Mouse (Mus musculus): Measurements from ENCODE around the gene Hpgd. TPM values are rescaled to one million over a fixed set of nuclear protein-coding genes. Genes with fewer than 3 reads are reported as not detected.
"Not testable (repeated sequence)": the region's sequence is repeated elsewhere in the genome, so short reads cannot be mapped to it uniquely, and the experiment has no call there.

Hpgd gene
- 8.4 and 10.4 TPM in 2 replicates for polyA plus RNA-seq (2014; fragmentation: Nextera tagmentation; extraction: Ambion mirVana)

- no peaks in the 10 kb centered on the region for H3K36me3 ChIP-seq (ENCODE audit: control insufficient read depth, insufficient read depth, low read length)
- H3K4me1 ChIP-seq (replicated peaks; ENCODE audit: control insufficient read depth, insufficient read depth, low read length): peaks cover 10% of the 10 kb centered on the region
- no peak within 1 kb of the TSS for H3K27ac ChIP-seq (ENCODE audit: low read depth, low read length)
- no peaks in the 10 kb centered on the region for H3K9me3 ChIP-seq (ENCODE audit: control insufficient read depth, low read length)
- peak; percentile 78 for DNase-seq (ENCODE audit: low spot score)
- H3K4me2 ChIP-seq (ENCODE audit: low read depth, low read length, severe bottlenecking): peak within 1 kb of the TSS; percentile 71
- H3K27me3 ChIP-seq (ENCODE audit: control insufficient read depth, insufficient read depth, low read length): peaks cover 2% of the 10 kb centered on the region; the same call in 1 of the 2 replicates
- WGBS: under 1% methylated on average over 32 of the region's 33 CpGs
- peak within 1 kb of the TSS; percentile 46 for H3K4me3 ChIP-seq (ENCODE audit: low read depth, low read length)
- ATAC-seq (replicated peaks; ENCODE audit: low FRiP score): peak; percentile 88
- peak within 1 kb of the TSS; percentile 44 for H3K9ac ChIP-seq (ENCODE audit: low read length)
Measured at GRCm38 (mm10) chr8:56294373-56294877, at the start of gene Hpgd. Gene Hpgd, plus strand, starts transcription at chr8:56294585.

- 64% methylated on average over 3 of the region's 3 CpGs for WGBS
- not testable (repeated sequence) for H3K4me1 ChIP-seq (replicated peaks; ENCODE audit: control insufficient read depth, insufficient read depth, low read length); H3K4me2 ChIP-seq (ENCODE audit: low read depth, low read length, severe bottlenecking); H3K9ac ChIP-seq (ENCODE audit: low read length); ATAC-seq (replicated peaks; ENCODE audit: low FRiP score); H3K27ac ChIP-seq (ENCODE audit: low read depth, low read length); H3K36me3 ChIP-seq (ENCODE audit: control insufficient read depth, insufficient read depth, low read length); H3K4me3 ChIP-seq (ENCODE audit: low read depth, low read length); H3K9me3 ChIP-seq (ENCODE audit: control insufficient read depth, low read length); H3K27me3 ChIP-seq (ENCODE audit: control insufficient read depth, insufficient read depth, low read length); DNase-seq (ENCODE audit: low spot score)
Measured at GRCm38 (mm10) chr8:56251728-56252127, 42.7 kb upstream of the Hpgd start.

GRCm38 (mm10) chr8:56252314-56252713 lies 42.1 kb upstream of the Hpgd start:
- ATAC-seq (replicated peaks; ENCODE audit: low FRiP score): no peak
- no peak overlapping the region for H3K4me2 ChIP-seq (ENCODE audit: low read depth, low read length, severe bottlenecking)

GRCm38 (mm10) chr8:56261190-56261589 lies 33.2 kb upstream of the Hpgd start:
- ATAC-seq (replicated peaks; ENCODE audit: low FRiP score) (no peak), DNase-seq (ENCODE audit: low spot score) (no peak)
- no peaks in the 10 kb centered on the region for H3K27me3 ChIP-seq (ENCODE audit: control insufficient read depth, insufficient read depth, low read length)
- H3K4me2 ChIP-seq (ENCODE audit: low read depth, low read length, severe bottlenecking): no peak overlapping the region
- WGBS: 84% methylated on average over 1 of the region's 1 CpGs
- H3K4me1 ChIP-seq (replicated peaks; ENCODE audit: control insufficient read depth, insufficient read depth, low read length): no peaks in the 10 kb centered on the region
- no peaks in the 10 kb centered on the region for H3K9me3 ChIP-seq (ENCODE audit: control insufficient read depth, low read length)
- H3K27ac ChIP-seq (ENCODE audit: low read depth, low read length): no peak overlapping the region
- no peak overlapping the region for H3K4me3 ChIP-seq (ENCODE audit: low read depth, low read length)
- H3K36me3 ChIP-seq (ENCODE audit: control insufficient read depth, insufficient read depth, low read length): no peaks in the 10 kb centered on the region
- H3K9ac ChIP-seq (ENCODE audit: low read length): no peak overlapping the region

More at GRCm38 (mm10) chr8:56252314-56252713, 42.1 kb upstream of the Hpgd start:
- H3K4me3 ChIP-seq (ENCODE audit: low read depth, low read length): no peak overlapping the region
- H3K27ac ChIP-seq (ENCODE audit: low read depth, low read length): no peak overlapping the region
- WGBS: 35% methylated on average over 1 of the region's 1 CpGs
- no peak for DNase-seq (ENCODE audit: low spot score)
- H3K36me3 ChIP-seq (ENCODE audit: control insufficient read depth, insufficient read depth, low read length): no peaks in the 10 kb centered on the region
- no peaks in the 10 kb centered on the region for H3K9me3 ChIP-seq (ENCODE audit: control insufficient read depth, low read length)
- H3K27me3 ChIP-seq (ENCODE audit: control insufficient read depth, insufficient read depth, low read length): no peaks in the 10 kb centered on the region
- no peak overlapping the region for H3K9ac ChIP-seq (ENCODE audit: low read length)
- no peaks in the 10 kb centered on the region for H3K4me1 ChIP-seq (replicated peaks; ENCODE audit: control insufficient read depth, insufficient read depth, low read length)

- no peaks in the 10 kb centered on the region for H3K36me3 ChIP-seq (ENCODE audit: control insufficient read depth, insufficient read depth, low read length)
- H3K27me3 ChIP-seq (ENCODE audit: control insufficient read depth, insufficient read depth, low read length): no peaks in the 10 kb centered on the region
- H3K4me2 ChIP-seq (ENCODE audit: low read depth, low read length, severe bottlenecking): no peak overlapping the region
- ATAC-seq (replicated peaks; ENCODE audit: low FRiP score) (no peak), DNase-seq (ENCODE audit: low spot score) (no peak)
- H3K9me3 ChIP-seq (ENCODE audit: control insufficient read depth, low read length): no peaks in the 10 kb centered on the region
- H3K4me1 ChIP-seq (replicated peaks; ENCODE audit: control insufficient read depth, insufficient read depth, low read length): no peaks in the 10 kb centered on the region
- no peak overlapping the region for H3K9ac ChIP-seq (ENCODE audit: low read length)
- no peak overlapping the region for H3K4me3 ChIP-seq (ENCODE audit: low read depth, low read length)
- H3K27ac ChIP-seq (ENCODE audit: low read depth, low read length): no peak overlapping the region
- 84% methylated on average over 10 of the region's 10 CpGs for WGBS
Measured at GRCm38 (mm10) chr8:56269687-56270663, 24.4 kb upstream of the Hpgd start.

GRCm38 (mm10) chr8:56272934-56273333 lies 21.5 kb upstream of the Hpgd start:
- H3K4me2 ChIP-seq (ENCODE audit: low read depth, low read length, severe bottlenecking): no peak overlapping the region
- H3K36me3 ChIP-seq (ENCODE audit: control insufficient read depth, insufficient read depth, low read length): no peaks in the 10 kb centered on the region
- H3K4me1 ChIP-seq (replicated peaks; ENCODE audit: control insufficient read depth, insufficient read depth, low read length): no peaks in the 10 kb centered on the region
- no peaks in the 10 kb centered on the region for H3K27me3 ChIP-seq (ENCODE audit: control insufficient read depth, insufficient read depth, low read length)
- ATAC-seq (replicated peaks; ENCODE audit: low FRiP score) (no peak), DNase-seq (ENCODE audit: low spot score) (no peak)
- H3K9me3 ChIP-seq (ENCODE audit: control insufficient read depth, low read length): no peaks in the 10 kb centered on the region
- H3K9ac ChIP-seq (ENCODE audit: low read length): no peak overlapping the region
- H3K4me3 ChIP-seq (ENCODE audit: low read depth, low read length): no peak overlapping the region
- no peak overlapping the region for H3K27ac ChIP-seq (ENCODE audit: low read depth, low read length)
- 72% methylated on average over 1 of the region's 1 CpGs for WGBS

- Histone ChIP-seq H3K36me3 (ENCODE audit: control insufficient read depth, insufficient read depth, low read length) (no peaks in the 10 kb centered on the region), H3K4me2 (ENCODE audit: low read depth, low read length, severe bottlenecking) (no peak overlapping the region), H3K9me3 (ENCODE audit: control insufficient read depth, low read length) (no peaks in the 10 kb centered on the region), H3K4me3 (ENCODE audit: low read depth, low read length) (no peak overlapping the region), H3K4me1 (replicated peaks; ENCODE audit: control insufficient read depth, insufficient read depth, low read length) (no peaks in the 10 kb centered on the region), H3K27me3 (ENCODE audit: control insufficient read depth, insufficient read depth, low read length) (no peaks in the 10 kb centered on the region), H3K27ac (ENCODE audit: low read depth, low read length) (no peak overlapping the region), H3K9ac (ENCODE audit: low read length) (no peak overlapping the region)
- ATAC-seq (replicated peaks; ENCODE audit: low FRiP score) (no peak), DNase-seq (ENCODE audit: low spot score) (no peak)
Measured at GRCm38 (mm10) chr8:56275316-56275715, 19.1 kb upstream of the Hpgd start.

GRCm38 (mm10) chr8:56277810-56278528 lies 16.4 kb upstream of the Hpgd start:
- Histone ChIP-seq H3K27me3 (ENCODE audit: control insufficient read depth, insufficient read depth, low read length) (no peaks in the 10 kb centered on the region), H3K4me2 (ENCODE audit: low read depth, low read length, severe bottlenecking) (no peak overlapping the region), H3K4me3 (ENCODE audit: low read depth, low read length) (no peak overlapping the region), H3K9ac (ENCODE audit: low read length) (no peak overlapping the region), H3K4me1 (replicated peaks; ENCODE audit: control insufficient read depth, insufficient read depth, low read length) (no peaks in the 10 kb centered on the region), H3K36me3 (ENCODE audit: control insufficient read depth, insufficient read depth, low read length) (no peaks in the 10 kb centered on the region), H3K9me3 (ENCODE audit: control insufficient read depth, low read length) (no peaks in the 10 kb centered on the region), H3K27ac (ENCODE audit: low read depth, low read length) (no peak overlapping the region)
- ATAC-seq (replicated peaks; ENCODE audit: low FRiP score): no peak
- 87% methylated on average over 7 of the region's 9 CpGs for WGBS
- no peak for DNase-seq (ENCODE audit: low spot score)
